Mouse (Mus musculus) embryonic facial prominence, embryonic 15.5 days (tissue): ENCODE results near the gene Ccnl2. TPM values are rescaled to one million over a fixed set of nuclear protein-coding genes. Genes with fewer than 3 reads are reported as not detected.

Experiments used
- ATAC-seq: fragments of 200-750 bp; cut with Nextera tagmentation; 2 replicates; pipeline ENCODE4 v1.8.0; 2017; ENCODE audit warnings: low read depth, moderate TSS enrichment; ENCODE audit not compliant: insufficient number of reproducible peaks, low FRiP score, low TSS enrichment
- H3K27ac ChIP-seq: fragments of 300-500 bp; sonication (generic); replicated peaks from 2 replicates; pipeline ENCODE4 v1.5.1; 2015; ENCODE audit warnings: mild to moderate bottlenecking, inconsistent platforms
- H3K27me3 ChIP-seq: fragments of 300-500 bp; sonication (generic); 2 replicates; pipeline ENCODE4 v1.6.1; 2015; ENCODE audit warnings: inconsistent platforms
- H3K36me3 ChIP-seq: fragments of 300-500 bp; sonication (generic); 2 replicates; pipeline ENCODE4 v1.6.1; 2015; ENCODE audit warnings: mild to moderate bottlenecking, inconsistent platforms
- H3K4me1 ChIP-seq: fragments of 300-500 bp; sonication (generic); 2 replicates; pipeline ENCODE4 v1.6.1; 2015; ENCODE audit warnings: inconsistent platforms
- H3K4me2 ChIP-seq: fragments of 300-500 bp; sonication (generic); replicated peaks from 2 replicates; pipeline ENCODE4 v1.6.1; 2015; ENCODE audit warnings: mild to moderate bottlenecking, inconsistent platforms
- H3K4me3 ChIP-seq: fragments of 300-500 bp; sonication (generic); replicated peaks from 2 replicates; pipeline ENCODE4 v1.5.1; 2015; ENCODE audit warnings: mild to moderate bottlenecking, inconsistent platforms
- H3K9ac ChIP-seq: fragments of 300-500 bp; sonication (generic); 2 replicates; pipeline ENCODE4 v1.6.1; 2015; ENCODE audit warnings: inconsistent platforms
- H3K9me3 ChIP-seq: fragments of 300-500 bp; sonication (generic); replicated peaks from 2 replicates; pipeline ENCODE4 v1.6.1; 2016; ENCODE audit warnings: inconsistent platforms
- WGBS: fragments of 180-500 bp; shearing (Covaris S2); methylation state at CpG from one replicate; pipeline ENCODE4 v1.1.7; 2015; 5-methylcytosine and 5-hydroxymethylcytosine counted together
- polyA plus RNA-seq: library from polyadenylated mRNA; unstranded; fragments of >200 nt; fragmentation: Nextera tagmentation; extraction: Ambion mirVana; gene quantifications from 2 replicates; pipeline ENCODE4 v1.2.1, GENCODE M21; 2015

The Ccnl2 gene
- polyA plus RNA-seq, 1 experiment from 2014 or later, result 206 TPM

- Histone ChIP-seq H3K9me3 (no peaks in the 10 kb centered on the region), H3K27me3 (no peaks in the 10 kb centered on the region), H3K4me1 (peaks cover 46% of the 10 kb centered on the region), H3K36me3 (peaks cover 17% of the 10 kb centered on the region), H3K9ac (peak overlapping the region; percentile 51), H3K27ac (peak overlapping the region; percentile 89), H3K4me2 (peak overlapping the region; percentile 91), H3K4me3 (peak overlapping the region; percentile 55)
- WGBS, result 11% methylated on average over 8 of the region's 8 CpGs
- ATAC-seq, result no peak
Measured at GRCm38 (mm10) chr4:155840076-155841002, 28.1 kb downstream of the Ccnl2 start.

- no peaks in the 10 kb centered on the region for H3K27me3 ChIP-seq
Measured at GRCm38 (mm10) chr4:155841003-155841454, 28.7 kb downstream of the Ccnl2 start.

GRCm38 (mm10) chr4:155841651-155842270 is 29.5 kb downstream of the Ccnl2 start:
- Histone ChIP-seq H3K9me3 (no peaks in the 10 kb centered on the region), H3K9ac (no peak overlapping the region), H3K27ac (no peak overlapping the region), H3K27me3 (no peaks in the 10 kb centered on the region), H3K36me3 (peaks cover 17% of the 10 kb centered on the region), H3K4me3 (peak overlapping the region; percentile 55), H3K4me1 (peaks cover 49% of the 10 kb centered on the region), H3K4me2 (peak overlapping the region; percentile 91)
- ATAC-seq, result no peak
- 41% methylated on average over 38 of the region's 38 CpGs for WGBS

More at GRCm38 (mm10) chr4:155841003-155841454, 28.7 kb downstream of the Ccnl2 start:
- H3K4me2 ChIP-seq, result peak overlapping the region; percentile 91
- H3K4me3 ChIP-seq, result peak overlapping the region; percentile 55
- H3K9ac ChIP-seq, result peak overlapping the region; percentile 51
- peaks cover 17% of the 10 kb centered on the region for H3K36me3 ChIP-seq
- H3K9me3 ChIP-seq, result no peaks in the 10 kb centered on the region
- H3K4me1 ChIP-seq, result peaks cover 46% of the 10 kb centered on the region
- ATAC-seq, result peak; percentile 65
- peak overlapping the region; percentile 89 for H3K27ac ChIP-seq
- WGBS, result under 1% methylated on average over 32 of the region's 32 CpGs

GRCm38 (mm10) chr4:155843231-155843630 is 30.9 kb downstream of the Ccnl2 start:
- Histone ChIP-seq H3K4me2 (no peak overlapping the region), H3K9me3 (no peaks in the 10 kb centered on the region), H3K9ac (no peak overlapping the region), H3K4me1 (peaks cover 45% of the 10 kb centered on the region), H3K27me3 (no peaks in the 10 kb centered on the region), H3K36me3 (peaks cover 17% of the 10 kb centered on the region), H3K4me3 (no peak overlapping the region), H3K27ac (no peak overlapping the region)
- 93% methylated on average over 5 of the region's 5 CpGs for WGBS
- ATAC-seq, result no peak

- WGBS, result 3% methylated on average over 48 of the region's 65 CpGs
- peak within 1 kb of the TSS; percentile 84 for H3K9ac ChIP-seq
- H3K4me3 ChIP-seq, result peak within 1 kb of the TSS; percentile 84
- peak; percentile 89 for ATAC-seq
- H3K9me3 ChIP-seq, result no peaks in the 10 kb centered on the region
- H3K4me2 ChIP-seq, result peak within 1 kb of the TSS; percentile 93
- H3K27me3 ChIP-seq, result no peaks in the 10 kb centered on the region
- H3K27ac ChIP-seq, result peak within 1 kb of the TSS; percentile 79
- H3K4me1 ChIP-seq, result peaks cover 32% of the 10 kb centered on the region
- H3K36me3 ChIP-seq, result peaks cover 17% of the 10 kb centered on the region
Measured at GRCm38 (mm10) chr4:155846871-155847578, 34.7 kb downstream of the Ccnl2 start, which contains the start of gene Dvl1. TSS of gene Dvl1 (plus strand) at chr4:155847402.

GRCm38 (mm10) chr4:155847591-155848352 is 35.5 kb downstream of the Ccnl2 start:
- peak; percentile 5; the same call in 1 of the 2 replicates for ATAC-seq
- H3K36me3 ChIP-seq, result peaks cover 12% of the 10 kb centered on the region
- H3K27ac ChIP-seq, result peak overlapping the region; percentile 48
- H3K9ac ChIP-seq, result peak overlapping the region; percentile 84
- WGBS, result 1% methylated on average over 62 of the region's 69 CpGs
- H3K9me3 ChIP-seq, result no peaks in the 10 kb centered on the region
- H3K4me3 ChIP-seq, result peak overlapping the region; percentile 84
- peak overlapping the region; percentile 93 for H3K4me2 ChIP-seq
- H3K27me3 ChIP-seq, result no peaks in the 10 kb centered on the region
- H3K4me1 ChIP-seq, result peaks cover 32% of the 10 kb centered on the region

- H3K4me2 ChIP-seq, result peak overlapping the region; percentile 93
- no peaks in the 10 kb centered on the region for H3K27me3 ChIP-seq
- H3K36me3 ChIP-seq, result peaks cover 10% of the 10 kb centered on the region
- H3K4me3 ChIP-seq, result peak overlapping the region; percentile 84
- no peak overlapping the region for H3K27ac ChIP-seq
- peak overlapping the region; percentile 84; the same call in 1 of the 2 replicates for H3K9ac ChIP-seq
- WGBS, result 58% methylated on average over 7 of the region's 7 CpGs
- ATAC-seq, result no peak
- H3K9me3 ChIP-seq, result no peaks in the 10 kb centered on the region
- peaks cover 32% of the 10 kb centered on the region for H3K4me1 ChIP-seq
Measured at GRCm38 (mm10) chr4:155848434-155849095, 36.3 kb downstream of the Ccnl2 start.

GRCm38 (mm10) chr4:155849391-155849790 is 37.1 kb downstream of the Ccnl2 start:
- no peak overlapping the region for H3K27ac ChIP-seq
- peaks cover 9% of the 10 kb centered on the region for H3K36me3 ChIP-seq
- H3K4me2 ChIP-seq, result no peak overlapping the region
- H3K27me3 ChIP-seq, result no peaks in the 10 kb centered on the region
- H3K9me3 ChIP-seq, result no peaks in the 10 kb centered on the region
- H3K9ac ChIP-seq, result no peak overlapping the region
- no peak for ATAC-seq
- 87% methylated on average over 2 of the region's 2 CpGs for WGBS
- H3K4me3 ChIP-seq, result no peak overlapping the region
- H3K4me1 ChIP-seq, result peaks cover 32% of the 10 kb centered on the region

- no peak overlapping the region for H3K9ac ChIP-seq
- H3K27me3 ChIP-seq, result no peaks in the 10 kb centered on the region
- H3K27ac ChIP-seq, result no peak overlapping the region
- H3K4me3 ChIP-seq, result no peak overlapping the region
- peaks cover 32% of the 10 kb centered on the region for H3K4me1 ChIP-seq
- peaks cover 15% of the 10 kb centered on the region for H3K36me3 ChIP-seq
- no peak for ATAC-seq
- no peaks in the 10 kb centered on the region for H3K9me3 ChIP-seq
- H3K4me2 ChIP-seq, result no peak overlapping the region
- 93% methylated on average over 3 of the region's 3 CpGs for WGBS
Measured at GRCm38 (mm10) chr4:155849792-155850451, 37.6 kb downstream of the Ccnl2 start.
